18 mouse cellular contexts compared by ENCODE assay signal in genomic region chr16:93026094-93026648, GRCm38 (mm10).
DNase-seq lines count a peak whose midpoint lies in the region; ATAC-seq and TF ChIP-seq lines count a peak whose summit lies in the region.
"Had no signal": no experiment of that assay in that cellular context is flagged by ENCODE, and none has a peak within 500 bp of the region (broad histone marks: within the 10 kb centered on the region; RNA-seq: fewer than 3 reads in every experiment).

No protein-coding gene starts in this region.

- no peak overlapping the region for H3K4me3 ChIP-seq in hindbrain, embryonic 10.5 days
- H3K4me3 ChIP-seq in hindbrain, postnatal 0 days (ENCODE audit: low read length): no peak overlapping the region
- no peak overlapping the region for H3K4me3 ChIP-seq in lung, embryonic 15.5 days
- H3K4me3 ChIP-seq in embryonic facial prominence, embryonic 12.5 days: no peak overlapping the region
- H3K4me3 ChIP-seq in midbrain, embryonic 16.5 days (ENCODE audit: low read depth, low read length): no peak overlapping the region
- H3K4me3 ChIP-seq: heart, embryonic 13.5 days; limb, embryonic 12.5 days; midbrain, embryonic 12.5 days; neural tube, embryonic 12.5 days had no signal

- no peak for DNase-seq in hindbrain, embryonic 10.5 days (ENCODE audit: low spot score)
- DNase-seq in hindbrain, postnatal 0 days (ENCODE audit: low spot score): no peak
- DNase-seq in lung, postnatal 4 days: no peak
- DNase-seq in thymus, postnatal 25 days: no peak
- DNase-seq: cerebellum, postnatal 25 days; kidney, adult 18-20 months; kidney, postnatal 14 days; thymus, postnatal 36 days had no signal

- no peak for ATAC-seq in hindbrain, postnatal 0 days
- ATAC-seq in lung, embryonic 15.5 days (ENCODE audit: borderline replicate concordance, extremely low read depth, low FRiP score, low TSS enrichment): no peak
- no peak for ATAC-seq in embryonic facial prominence, embryonic 12.5 days (ENCODE audit: insufficient number of reproducible peaks, insufficient read depth, low FRiP score, low TSS enrichment)
- peak; percentile 20; the same call in 1 of the 2 replicates for ATAC-seq in megakaryocyte, adult 5-6 weeks (ENCODE audit: poor library complexity, severe bottlenecking)
- no peak for ATAC-seq in midbrain, embryonic 16.5 days
- ATAC-seq: hindbrain, embryonic 16.5 days had no signal

- peak overlapping the region; percentile 54; the same call in 1 of the 2 replicates for H3K27ac ChIP-seq in hindbrain, embryonic 10.5 days
- no peak overlapping the region for H3K27ac ChIP-seq in hindbrain, postnatal 0 days
- H3K27ac ChIP-seq in lung, embryonic 15.5 days: peak overlapping the region; percentile 46
- peak overlapping the region; percentile 58; the same call in 1 of the 2 replicates for H3K27ac ChIP-seq in embryonic facial prominence, embryonic 12.5 days
- no peak overlapping the region for H3K27ac ChIP-seq in midbrain, embryonic 16.5 days (ENCODE audit: low read length)
- H3K27ac ChIP-seq: heart, embryonic 13.5 days; limb, embryonic 12.5 days; liver, embryonic 14.5 days; midbrain, embryonic 12.5 days; neural tube, embryonic 12.5 days had no signal

- H3K27me3 ChIP-seq in hindbrain, embryonic 10.5 days (ENCODE audit: insufficient read depth, poor library complexity, severe bottlenecking): no peaks in the 10 kb centered on the region
- H3K27me3 ChIP-seq in hindbrain, postnatal 0 days (ENCODE audit: insufficient read depth, low read length): no peaks in the 10 kb centered on the region
- H3K27me3 ChIP-seq in lung, embryonic 15.5 days: no peaks in the 10 kb centered on the region
- 0 out of 2 replicates have a peak, but pooled peaks cover 3% of the 10 kb centered on the region for H3K27me3 ChIP-seq in embryonic facial prominence, embryonic 12.5 days
- H3K27me3 ChIP-seq in midbrain, embryonic 16.5 days (ENCODE audit: control insufficient read depth, insufficient read depth, low read depth, low read length): no peaks in the 10 kb centered on the region
- H3K27me3 ChIP-seq: midbrain, embryonic 12.5 days; neural tube, embryonic 12.5 days had no signal

- H3K4me1 ChIP-seq in hindbrain, embryonic 10.5 days (replicated peaks): no peaks in the 10 kb centered on the region
- no peaks in the 10 kb centered on the region for H3K4me1 ChIP-seq in hindbrain, postnatal 0 days (ENCODE audit: insufficient read depth, low read length)
- H3K4me1 ChIP-seq in lung, embryonic 15.5 days: peaks cover 10% of the 10 kb centered on the region
- H3K4me1 ChIP-seq in embryonic facial prominence, embryonic 12.5 days: peaks cover 4% of the 10 kb centered on the region; the same call in 1 of the 2 replicates
- H3K4me1 ChIP-seq in midbrain, embryonic 16.5 days (ENCODE audit: control insufficient read depth, insufficient read depth, low read length): no peaks in the 10 kb centered on the region
- H3K4me1 ChIP-seq: heart, embryonic 13.5 days; midbrain, embryonic 12.5 days; neural tube, embryonic 12.5 days had no signal

- WGBS in hindbrain, embryonic 10.5 days: 60% methylated on average over 11 of the region's 11 CpGs
- 49% methylated on average over 11 of the region's 11 CpGs for WGBS in hindbrain, postnatal 0 days
- WGBS in lung, embryonic 15.5 days: 18% methylated on average over 11 of the region's 11 CpGs
- WGBS in embryonic facial prominence, embryonic 12.5 days: 16% methylated on average over 11 of the region's 11 CpGs
- 46% methylated on average over 11 of the region's 11 CpGs for WGBS in midbrain, embryonic 16.5 days

- H3K36me3 ChIP-seq in hindbrain, embryonic 10.5 days: no peaks in the 10 kb centered on the region
- no peaks in the 10 kb centered on the region for H3K36me3 ChIP-seq in hindbrain, postnatal 0 days (ENCODE audit: insufficient read depth, low read length)
- no peaks in the 10 kb centered on the region for H3K36me3 ChIP-seq in lung, embryonic 15.5 days
- no peaks in the 10 kb centered on the region for H3K36me3 ChIP-seq in embryonic facial prominence, embryonic 12.5 days
- H3K36me3 ChIP-seq in midbrain, embryonic 16.5 days (ENCODE audit: control insufficient read depth, insufficient read depth, low read length): no peaks in the 10 kb centered on the region
- H3K36me3 ChIP-seq: heart, embryonic 13.5 days; limb, embryonic 12.5 days; midbrain, embryonic 12.5 days; neural tube, embryonic 12.5 days had no signal

- TF ChIP-seq CTCF in hindbrain, postnatal 0 days (IDR thresholded peaks at IDR 0.05; ENCODE audit: low read depth): no peak

- no peak overlapping the region for H3K9ac ChIP-seq in hindbrain, postnatal 0 days (replicated peaks; ENCODE audit: low read length)
- no peak overlapping the region for H3K9ac ChIP-seq in lung, embryonic 15.5 days
- no peak overlapping the region for H3K9ac ChIP-seq in embryonic facial prominence, embryonic 12.5 days
- H3K9ac ChIP-seq in midbrain, embryonic 16.5 days (ENCODE audit: low read depth, low read length): no peak overlapping the region
- H3K9ac ChIP-seq: heart, embryonic 13.5 days; limb, embryonic 12.5 days; liver, embryonic 14.5 days; midbrain, embryonic 12.5 days; neural tube, embryonic 12.5 days had no signal

- no peak overlapping the region for H3K4me2 ChIP-seq in hindbrain, postnatal 0 days (ENCODE audit: low read depth, low read length)
- H3K4me2 ChIP-seq in lung, embryonic 15.5 days: no peak overlapping the region
- 0 out of 2 replicates have a peak overlapping the region, but pooled peaks have one; percentile 2 for H3K4me2 ChIP-seq in embryonic facial prominence, embryonic 12.5 days (replicated peaks)
- H3K4me2 ChIP-seq in midbrain, embryonic 16.5 days (ENCODE audit: low read length): no peak overlapping the region
- H3K4me2 ChIP-seq: heart, embryonic 13.5 days; limb, embryonic 12.5 days; midbrain, embryonic 12.5 days; neural tube, embryonic 12.5 days had no signal

- H3K9me3 ChIP-seq in hindbrain, embryonic 10.5 days: no peaks in the 10 kb centered on the region
- H3K9me3 ChIP-seq in hindbrain, postnatal 0 days (ENCODE audit: low read length): no peaks in the 10 kb centered on the region
- no peaks in the 10 kb centered on the region for H3K9me3 ChIP-seq in lung, embryonic 15.5 days
- H3K9me3 ChIP-seq in embryonic facial prominence, embryonic 12.5 days: no peaks in the 10 kb centered on the region
- no peaks in the 10 kb centered on the region for H3K9me3 ChIP-seq in midbrain, embryonic 16.5 days (replicated peaks; ENCODE audit: control insufficient read depth, low read length, poor library complexity, severe bottlenecking)
- H3K9me3 ChIP-seq: heart, embryonic 13.5 days; limb, embryonic 12.5 days; midbrain, embryonic 12.5 days; neural tube, embryonic 12.5 days had no signal

Comparison
In these comparisons a context has a peak if more than half of its experiments do, and no peak if none do; other contexts are left out.
1. H3K27ac ChIP-seq: peak in hindbrain, embryonic 10.5 days (single experiment), lung, embryonic 15.5 days (single experiment) and embryonic facial prominence, embryonic 12.5 days (single experiment); none in hindbrain, postnatal 0 days (single experiment) and midbrain, embryonic 16.5 days (single experiment).